Mouse (Mus musculus) liver, postnatal 0 days (tissue): ENCODE measurements around the gene Mms19.
"Not testable (repeated sequence)": the region's sequence is repeated elsewhere in the genome, so short reads cannot be mapped to it uniquely, and the experiment has no call there.

Experiments
- CTCF ChIP-seq: sonication (generic); IDR thresholded peaks from 2 replicates; pipeline ENCODE4 v1.5.1; 2016; ENCODE audit warnings: antibody characterized with exemption, low read depth
- EP300 ChIP-seq: IDR thresholded peaks from 2 replicates; pipeline ENCODE4 v1.6.1; 2016; ENCODE audit warnings: antibody characterized with exemption, low read depth, mild to moderate bottlenecking

GRCm38 (mm10) chr19:41914592-41914882, 66.4 kb downstream of the Mms19 start:
- TF ChIP-seq EP300, result not testable (repeated sequence)
- TF ChIP-seq CTCF, result 0 out of 2 replicates have a peak, but pooled peaks have one; percentile 20
